ENCODE assay signal across 22 mouse cellular contexts in the genomic region with DNA sequence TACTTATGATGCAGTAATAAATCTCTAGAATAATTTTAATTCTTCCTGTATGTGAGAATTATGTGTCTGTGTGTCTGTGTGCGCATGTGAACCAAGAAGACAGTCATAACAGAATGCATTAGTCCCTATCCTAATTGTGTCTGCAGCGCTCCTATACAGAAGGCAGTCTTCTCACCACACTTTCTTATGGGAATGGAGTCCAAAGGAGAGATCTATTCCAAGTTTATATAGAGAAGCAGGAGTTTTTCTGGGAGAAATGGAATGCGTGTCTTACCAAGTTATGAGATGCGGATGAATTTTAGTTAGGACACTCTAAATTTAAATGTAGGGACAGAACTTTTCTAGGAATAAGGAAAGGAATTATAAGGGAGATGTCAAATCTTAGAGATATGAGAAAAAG.
"Had no signal": no experiment of that assay in that cellular context is flagged by ENCODE, and none has a peak within 500 bp of the region (broad histone marks: within the 10 kb centered on the region; RNA-seq: fewer than 3 reads in every experiment).

No protein-coding gene starts in this region.

- DNase-seq: heart, postnatal 10 days; heart, postnatal 14 days; heart, postnatal 36 days; heart, postnatal 4 days; kidney, adult 11 months; kidney, adult 18-20 months; kidney, adult 2 months; kidney, adult 8-10 months; kidney, adult 9 months; kidney, postnatal 10 days; kidney, postnatal 14 days; kidney, postnatal 25 days; kidney, postnatal 36 days; kidney, postnatal 4 days; layer of hippocampus, adult 9-11 months; layer of hippocampus, postnatal 36 days had no signal

- ATAC-seq: hindbrain, embryonic 16.5 days; hindbrain, postnatal 0 days; inflammation-experienced regulatory T-cells, adult 6 months; intestine, embryonic 15.5 days; intestine, embryonic 16.5 days; intestine, postnatal 0 days had no signal
